ENCODE assay signal across 26 mouse cellular contexts in genomic region chr10:71477147-71477546, GRCm38 (mm10).
DNase-seq lines count a peak whose midpoint lies in the region; ATAC-seq lines count a peak whose summit lies in the region.
"Had no signal": no experiment of that assay in that cellular context is flagged by ENCODE, and none has a peak within 500 bp of the region (broad histone marks: within the 10 kb centered on the region; RNA-seq: fewer than 3 reads in every experiment).

No protein-coding gene starts in this region.

- no peaks in the 10 kb centered on the region for H3K27me3 ChIP-seq in forebrain, embryonic 13.5 days
- H3K27me3 ChIP-seq in forebrain, embryonic 10.5 days (ENCODE audit: poor library complexity, severe bottlenecking) = no peaks in the 10 kb centered on the region
- H3K27me3 ChIP-seq in hindbrain, embryonic 16.5 days (replicated peaks; ENCODE audit: control insufficient read depth, insufficient read depth, low read length) = no peaks in the 10 kb centered on the region
- no peaks in the 10 kb centered on the region for H3K27me3 ChIP-seq in hindbrain, embryonic 12.5 days
- H3K27me3 ChIP-seq in neural tube, embryonic 15.5 days (replicated peaks) = no peaks in the 10 kb centered on the region
- peaks cover 3% of the 10 kb centered on the region; the same call in 1 of the 2 replicates for H3K27me3 ChIP-seq in heart, embryonic 11.5 days (ENCODE audit: control insufficient read depth, insufficient read depth, low read length)
- H3K27me3 ChIP-seq: heart, embryonic 12.5 days; liver, embryonic 13.5 days; megakaryocyte, embryonic 14.5 days; midbrain, embryonic 12.5 days; neural tube, embryonic 12.5 days had no signal

- no peak overlapping the region for H3K4me3 ChIP-seq in forebrain, embryonic 13.5 days
- H3K4me3 ChIP-seq in forebrain, embryonic 10.5 days = no peak overlapping the region
- H3K4me3 ChIP-seq in hindbrain, embryonic 16.5 days (ENCODE audit: low read length) = no peak overlapping the region
- no peak overlapping the region for H3K4me3 ChIP-seq in hindbrain, embryonic 12.5 days
- H3K4me3 ChIP-seq in neural tube, embryonic 15.5 days (replicated peaks) = no peak overlapping the region
- H3K4me3 ChIP-seq in heart, embryonic 11.5 days (ENCODE audit: low read depth, low read length) = no peak overlapping the region
- H3K4me3 ChIP-seq: gastrocnemius, adult 2 months; heart, embryonic 12.5 days; limb, embryonic 10.5 days; limb, embryonic 15.5 days; liver, embryonic 13.5 days; megakaryocyte, embryonic 14.5 days; midbrain, embryonic 12.5 days; neural tube, embryonic 12.5 days had no signal

- H3K4me2 ChIP-seq in forebrain, embryonic 13.5 days = no peak overlapping the region
- no peak overlapping the region for H3K4me2 ChIP-seq in hindbrain, embryonic 16.5 days (ENCODE audit: low read length)
- no peak overlapping the region for H3K4me2 ChIP-seq in hindbrain, embryonic 12.5 days (replicated peaks)
- no peak overlapping the region for H3K4me2 ChIP-seq in neural tube, embryonic 15.5 days
- no peak overlapping the region for H3K4me2 ChIP-seq in heart, embryonic 11.5 days
- H3K4me2 ChIP-seq: heart, embryonic 12.5 days; limb, embryonic 15.5 days; liver, embryonic 13.5 days; midbrain, embryonic 12.5 days; neural tube, embryonic 12.5 days had no signal

- H3K9ac ChIP-seq in forebrain, embryonic 13.5 days = no peak overlapping the region
- no peak overlapping the region for H3K9ac ChIP-seq in hindbrain, embryonic 16.5 days (ENCODE audit: low read depth, low read length)
- no peak overlapping the region for H3K9ac ChIP-seq in hindbrain, embryonic 12.5 days
- no peak overlapping the region for H3K9ac ChIP-seq in neural tube, embryonic 15.5 days (replicated peaks)
- no peak overlapping the region for H3K9ac ChIP-seq in heart, embryonic 11.5 days (ENCODE audit: low read depth, low read length)
- H3K9ac ChIP-seq: heart, embryonic 12.5 days; limb, embryonic 15.5 days; liver, embryonic 13.5 days; midbrain, embryonic 12.5 days; neural tube, embryonic 12.5 days had no signal

- ATAC-seq in forebrain, embryonic 13.5 days = no peak
- ATAC-seq in hindbrain, embryonic 16.5 days = peak; percentile 10; the same call in 1 of the 2 replicates
- ATAC-seq in hindbrain, embryonic 12.5 days (ENCODE audit: low FRiP score) = no peak
- no peak; the same call in 1 of the 2 replicates for ATAC-seq in neural tube, embryonic 15.5 days (ENCODE audit: low FRiP score)
- no peak for ATAC-seq in heart, embryonic 11.5 days (replicated peaks; ENCODE audit: insufficient number of reproducible peaks, low FRiP score, low TSS enrichment)
- ATAC-seq: lung, postnatal 0 days had no signal

- DNase-seq in forebrain, embryonic 10.5 days (ENCODE audit: extremely low spot score, low spot score) = no peak
- DNase-seq in neural tube, embryonic 10.5 days (ENCODE audit: extremely low spot score, low spot score) = no peak
- peak; percentile 6 for DNase-seq in telencephalon, adult 2 months (ENCODE audit: low read depth, low spot score)
- DNase-seq: adrenal gland, postnatal 14 days; gastrocnemius, adult 2 months; gastrocnemius, postnatal 36 days; heart, adult 18-20 months; heart, postnatal 4 days; kidney, adult 2 months; kidney, postnatal 4 days; liver, embryonic 13.5 days; lung, adult 18-20 months; lung, postnatal 4 days; thymus, postnatal 14 days had no signal

- peaks cover 23% of the 10 kb centered on the region for H3K4me1 ChIP-seq in forebrain, embryonic 13.5 days
- H3K4me1 ChIP-seq in forebrain, embryonic 10.5 days = no peaks in the 10 kb centered on the region
- H3K4me1 ChIP-seq in hindbrain, embryonic 16.5 days (ENCODE audit: control insufficient read depth, insufficient read depth, low read depth, low read length) = no peaks in the 10 kb centered on the region
- H3K4me1 ChIP-seq in hindbrain, embryonic 12.5 days = no peaks in the 10 kb centered on the region
- H3K4me1 ChIP-seq in neural tube, embryonic 15.5 days = peaks cover 12% of the 10 kb centered on the region
- no peaks in the 10 kb centered on the region for H3K4me1 ChIP-seq in heart, embryonic 11.5 days (ENCODE audit: control insufficient read depth, insufficient read depth, low read length)
- H3K4me1 ChIP-seq: limb, embryonic 10.5 days; limb, embryonic 15.5 days; liver, embryonic 13.5 days; megakaryocyte, embryonic 14.5 days; neural tube, embryonic 12.5 days had no signal

- no peaks in the 10 kb centered on the region for H3K36me3 ChIP-seq in forebrain, embryonic 13.5 days (ENCODE audit: poor library complexity, severe bottlenecking)
- no peaks in the 10 kb centered on the region for H3K36me3 ChIP-seq in forebrain, embryonic 10.5 days (replicated peaks)
- no peaks in the 10 kb centered on the region for H3K36me3 ChIP-seq in hindbrain, embryonic 16.5 days (ENCODE audit: control insufficient read depth, insufficient read depth, low read length)
- no peaks in the 10 kb centered on the region for H3K36me3 ChIP-seq in hindbrain, embryonic 12.5 days
- H3K36me3 ChIP-seq in neural tube, embryonic 15.5 days = no peaks in the 10 kb centered on the region
- H3K36me3 ChIP-seq in heart, embryonic 11.5 days (ENCODE audit: control insufficient read depth, insufficient read depth, low read length) = no peaks in the 10 kb centered on the region
- H3K36me3 ChIP-seq: heart, embryonic 12.5 days; limb, embryonic 10.5 days; limb, embryonic 15.5 days; liver, embryonic 13.5 days; midbrain, embryonic 12.5 days; neural tube, embryonic 12.5 days had no signal

- 72% methylated on average over 4 of the region's 4 CpGs for WGBS in forebrain, embryonic 13.5 days
- WGBS in forebrain, embryonic 10.5 days = 81% methylated on average over 4 of the region's 4 CpGs
- WGBS in hindbrain, embryonic 16.5 days = 70% methylated on average over 4 of the region's 4 CpGs
- 64% methylated on average over 4 of the region's 4 CpGs for WGBS in hindbrain, embryonic 12.5 days
- 69% methylated on average over 4 of the region's 4 CpGs for WGBS in neural tube, embryonic 15.5 days
- 31% methylated on average over 4 of the region's 4 CpGs for WGBS in heart, embryonic 11.5 days (ENCODE audit: insufficient replicate concordance)

- peak overlapping the region; percentile 32; the same call in 1 of the 2 replicates for H3K27ac ChIP-seq in forebrain, embryonic 13.5 days
- H3K27ac ChIP-seq in forebrain, embryonic 10.5 days = no peak overlapping the region
- no peak overlapping the region; the same call in 1 of the 2 replicates for H3K27ac ChIP-seq in hindbrain, embryonic 16.5 days (ENCODE audit: low read depth, low read length)
- H3K27ac ChIP-seq in hindbrain, embryonic 12.5 days = no peak overlapping the region
- 0 out of 2 replicates have a peak overlapping the region, but pooled peaks have one; percentile 11 for H3K27ac ChIP-seq in neural tube, embryonic 15.5 days (replicated peaks)
- no peak overlapping the region for H3K27ac ChIP-seq in heart, embryonic 11.5 days (ENCODE audit: low read depth, low read length)
- H3K27ac ChIP-seq: gastrocnemius, adult 2 months; limb, embryonic 10.5 days; limb, embryonic 15.5 days; liver, embryonic 13.5 days; midbrain, embryonic 12.5 days; neural tube, embryonic 12.5 days had no signal

- no peaks in the 10 kb centered on the region for H3K9me3 ChIP-seq in forebrain, embryonic 13.5 days (replicated peaks)
- no peaks in the 10 kb centered on the region for H3K9me3 ChIP-seq in forebrain, embryonic 10.5 days
- H3K9me3 ChIP-seq in hindbrain, embryonic 16.5 days (ENCODE audit: control insufficient read depth, low read length) = no peaks in the 10 kb centered on the region
- H3K9me3 ChIP-seq in hindbrain, embryonic 12.5 days (replicated peaks) = no peaks in the 10 kb centered on the region
- no peaks in the 10 kb centered on the region for H3K9me3 ChIP-seq in neural tube, embryonic 15.5 days (replicated peaks)
- no peaks in the 10 kb centered on the region for H3K9me3 ChIP-seq in heart, embryonic 11.5 days (replicated peaks; ENCODE audit: control insufficient read depth, low read length)
- H3K9me3 ChIP-seq: heart, embryonic 12.5 days; limb, embryonic 10.5 days; limb, embryonic 15.5 days; liver, embryonic 13.5 days; midbrain, embryonic 12.5 days; neural tube, embryonic 12.5 days had no signal

Comparison
In these comparisons a context has a peak if more than half of its experiments do, and no peak if none do; other contexts are left out.
1. H3K27ac ChIP-seq: peak in forebrain, embryonic 13.5 days (single experiment) and neural tube, embryonic 15.5 days (single experiment); none in forebrain, embryonic 10.5 days (single experiment), hindbrain, embryonic 16.5 days (single experiment), hindbrain, embryonic 12.5 days (single experiment) and heart, embryonic 11.5 days (single experiment).